Mouse (Mus musculus): ENCODE results near the gene Tet3. TPM values are rescaled to one million over a fixed set of nuclear protein-coding genes. Genes with fewer than 3 reads are reported as not detected.

The Tet3 gene
- total RNA-seq, 2 experiments from 2014 or later: 97.1 to 102 TPM

GRCm38 (mm10) chr6:83341387-83341786, 117.5 kb downstream of the Tet3 start:
- DNase-seq (ENCODE audit: low spot score in 2 of 2): no peak

- DNase-seq (ENCODE audit: low spot score in 2 of 2): no peak
These were observed 131.2 kb downstream of the Tet3 start for GRCm38 (mm10) chr6:83327591-83328190.

GRCm38 (mm10) chr6:83326761-83327160, 132.1 kb downstream of the Tet3 start:
- no peak for DNase-seq (ENCODE audit: low spot score in 2 of 2)

- no peak for DNase-seq (ENCODE audit: low spot score in 2 of 2)
These were observed 132.5 kb downstream of the Tet3 start for GRCm38 (mm10) chr6:83326394-83326736.

GRCm38 (mm10) chr6:83325525-83326393, 133.1 kb downstream of the Tet3 start, which contains the start of the genes Mthfd2 and Mob1a:
TSS of gene Mthfd2 (minus strand) at chr6:83325908.
TSS of gene Mob1a (plus strand) at chr6:83326016.
- peak; percentile 92 to 94 for DNase-seq (ENCODE audit: low spot score in 2 of 2)

GRCm38 (mm10) chr6:83323652-83324419, 135.0 kb downstream of the Tet3 start:
- DNase-seq (ENCODE audit: low spot score in 2 of 2): no peak

GRCm38 (mm10) chr6:83322794-83323193, 136.1 kb downstream of the Tet3 start:
- no peak for DNase-seq (ENCODE audit: low spot score in 2 of 2)

- no peak for DNase-seq (ENCODE audit: low spot score in 2 of 2)
These were observed 137.0 kb downstream of the Tet3 start for GRCm38 (mm10) chr6:83321927-83322326.

GRCm38 (mm10) chr6:83317108-83317741, 141.7 kb downstream of the Tet3 start:
- peak; percentile 87 to 95 for DNase-seq (ENCODE audit: low spot score in 2 of 2)

- no peak for DNase-seq (ENCODE audit: low spot score in 2 of 2)
These were observed 142.9 kb downstream of the Tet3 start for GRCm38 (mm10) chr6:83316022-83316421.

- no peak for DNase-seq (ENCODE audit: low spot score in 2 of 2)
These were observed 143.6 kb downstream of the Tet3 start for GRCm38 (mm10) chr6:83315293-83315692.

GRCm38 (mm10) chr6:83312514-83312913, 146.4 kb downstream of the Tet3 start:
- no peak for DNase-seq (ENCODE audit: low spot score in 2 of 2)

Small RNA genes lying within 50 kb of the gene (microRNA-seq; reads per million reads assigned to microRNA genes)
- gene Mir6374: 0 reads per million in 2 experiments

Other genes with a start within 250 kb of the Tet3 start
- gene Slc4a5, start 239.3 kb downstream of the Tet3 start, total RNA-seq (2021): 10 to 100 TPM in 1 of 2 experiments, under 1 TPM in 1; 0.41 to 11.9 TPM
- gene Mthfd2, start 133.2 kb downstream of the Tet3 start, total RNA-seq (2021): 10 to 100 TPM in 1 of 2 experiments, 1 to 10 TPM in 1; 8.5 to 10.5 TPM
- gene Mob1a, start 133.1 kb downstream of the Tet3 start, total RNA-seq (2021): 10 to 100 TPM; 22.1 to 23.1 TPM
- 10 to 100 TPM; 45.4 to 54.7 TPM for gene Bola3, start 109.9 kb downstream of the Tet3 start, total RNA-seq (2021)
- gene Dguok, start 47.9 kb upstream of the Tet3 start, total RNA-seq (2021): 10 to 100 TPM; 28.1 to 28.7 TPM
- under 1 TPM in 1 of 2 experiments, not detected in 1; 0.51 TPM for gene Actg2, start 77.2 kb upstream of the Tet3 start, total RNA-seq (2021)
- gene Stambp, start 113.6 kb upstream of the Tet3 start, total RNA-seq (2021): 10 to 100 TPM; 31.7 to 36.2 TPM
- not detected for gene Clec4f, start 197.1 kb upstream of the Tet3 start, total RNA-seq (2021)
- not detected for gene Cd207, start 218.8 kb upstream of the Tet3 start, total RNA-seq (2021)